Mouse (Mus musculus): ENCODE data around the gene Smim27. TPM values are rescaled to one million over a fixed set of nuclear protein-coding genes. Genes with fewer than 3 reads are reported as not detected.

Smim27 gene
- polyA plus RNA-seq (2015; fragmentation: Nextera tagmentation; extraction: Ambion mirVana) = 49.8 and 50.3 TPM in 2 replicates

GRCm38 (mm10) chr4:40269430-40270032 lies at the start of gene Smim27, which contains the start of gene Topors:
Gene Smim27, plus strand, starts transcription at chr4:40269579.
Gene Topors, minus strand, starts transcription at chr4:40269850.
- WGBS = under 1% methylated on average over 38 of the region's 38 CpGs
- TF ChIP-seq EP300 (optimal IDR thresholded peaks at IDR 0.05) = peak; percentile 87
- no peak for TF ChIP-seq CTCF (IDR thresholded peaks at IDR 0.05; ENCODE audit: low read depth)
- Histone ChIP-seq H3K27ac (replicated peaks) (peak within 1 kb of the TSS; percentile 99), H3K9me3 (ENCODE audit: control insufficient read depth, low read length) (no peaks in the 10 kb centered on the region), H3K4me2 (replicated peaks; ENCODE audit: low read depth) (peak within 1 kb of the TSS; percentile 92), H3K4me1 (replicated peaks; ENCODE audit: control insufficient read depth, insufficient read depth) (0 out of 2 replicates have a peak, but pooled peaks cover 2% of the 10 kb centered on the region), H3K36me3 (ENCODE audit: control insufficient read depth, insufficient read depth, low read length) (peaks cover 6% of the 10 kb centered on the region), H3K9ac (ENCODE audit: low read length) (peak within 1 kb of the TSS; percentile 76), H3K4me3 (ENCODE audit: low read depth, low read length) (peak within 1 kb of the TSS; percentile 70), H3K27me3 (ENCODE audit: control insufficient read depth, insufficient read depth, low read length) (no peaks in the 10 kb centered on the region)
- ATAC-seq (ENCODE audit: low FRiP score, low TSS enrichment) (peak; percentile 98), DNase-seq (ENCODE audit: low spot score) (peak; percentile 98)

DNA sequence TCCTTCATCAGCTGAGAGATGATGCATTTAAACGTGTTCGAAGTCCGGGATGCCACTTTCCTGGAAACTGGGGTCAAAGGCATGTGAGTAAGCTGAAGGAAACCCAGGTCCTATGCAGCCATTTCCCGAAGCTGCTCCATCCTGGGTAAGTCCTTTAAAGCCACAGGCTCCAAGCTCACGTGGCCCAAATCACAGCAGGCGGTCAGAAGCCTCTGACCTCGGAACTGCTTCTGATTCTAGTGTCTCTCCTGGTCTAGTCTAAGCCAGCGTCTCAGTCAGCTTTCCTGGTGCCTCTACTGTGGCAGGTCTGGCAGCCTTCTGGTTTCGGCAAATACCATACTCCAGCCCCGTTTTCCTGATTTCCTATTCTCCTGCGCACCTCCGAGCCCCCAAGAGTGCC lies 48.9 kb upstream of the Smim27 start:
- WGBS = 29% methylated on average over 12 of the region's 12 CpGs
- Histone ChIP-seq H3K27ac (replicated peaks) (no peak overlapping the region), H3K9ac (ENCODE audit: low read length) (no peak overlapping the region), H3K9me3 (ENCODE audit: control insufficient read depth, low read length) (no peaks in the 10 kb centered on the region), H3K36me3 (ENCODE audit: control insufficient read depth, insufficient read depth, low read length) (peaks cover 7% of the 10 kb centered on the region), H3K4me1 (replicated peaks; ENCODE audit: control insufficient read depth, insufficient read depth) (no peaks in the 10 kb centered on the region), H3K4me3 (ENCODE audit: low read depth, low read length) (no peak overlapping the region), H3K4me2 (replicated peaks; ENCODE audit: low read depth) (no peak overlapping the region), H3K27me3 (ENCODE audit: control insufficient read depth, insufficient read depth, low read length) (no peaks in the 10 kb centered on the region)
- no peak for DNase-seq (ENCODE audit: low spot score)
- no peak for ATAC-seq (ENCODE audit: low FRiP score, low TSS enrichment)
- TF ChIP-seq CTCF (IDR thresholded peaks at IDR 0.05; ENCODE audit: low read depth) = no peak
- TF ChIP-seq EP300 (optimal IDR thresholded peaks at IDR 0.05) = no peak

- Histone ChIP-seq H3K4me1 (replicated peaks; ENCODE audit: control insufficient read depth, insufficient read depth) (no peaks in the 10 kb centered on the region), H3K27ac (replicated peaks) (no peak overlapping the region), H3K27me3 (ENCODE audit: control insufficient read depth, insufficient read depth, low read length) (no peaks in the 10 kb centered on the region), H3K9me3 (ENCODE audit: control insufficient read depth, low read length) (no peaks in the 10 kb centered on the region), H3K36me3 (ENCODE audit: control insufficient read depth, insufficient read depth, low read length) (peaks cover 7% of the 10 kb centered on the region), H3K4me2 (replicated peaks; ENCODE audit: low read depth) (no peak overlapping the region), H3K4me3 (ENCODE audit: low read depth, low read length) (no peak overlapping the region), H3K9ac (ENCODE audit: low read length) (no peak overlapping the region)
- ATAC-seq (ENCODE audit: low FRiP score, low TSS enrichment) (no peak), DNase-seq (ENCODE audit: low spot score) (no peak)
- TF ChIP-seq EP300 (optimal IDR thresholded peaks at IDR 0.05) = no peak
- no peak for TF ChIP-seq CTCF (IDR thresholded peaks at IDR 0.05; ENCODE audit: low read depth)
- 28% methylated on average over 14 of the region's 14 CpGs for WGBS
Observed at GRCm38 (mm10) chr4:40221004-40221760, 48.2 kb upstream of the Smim27 start.

- 40% methylated on average over 21 of the region's 21 CpGs for WGBS
- Histone ChIP-seq H3K9ac (ENCODE audit: low read length) (no peak overlapping the region), H3K36me3 (ENCODE audit: control insufficient read depth, insufficient read depth, low read length) (peaks cover 7% of the 10 kb centered on the region; the same call in 1 of the 2 replicates), H3K4me1 (replicated peaks; ENCODE audit: control insufficient read depth, insufficient read depth) (no peaks in the 10 kb centered on the region), H3K4me3 (ENCODE audit: low read depth, low read length) (no peak overlapping the region), H3K27me3 (ENCODE audit: control insufficient read depth, insufficient read depth, low read length) (no peaks in the 10 kb centered on the region), H3K4me2 (replicated peaks; ENCODE audit: low read depth) (no peak overlapping the region), H3K27ac (replicated peaks) (no peak overlapping the region), H3K9me3 (ENCODE audit: control insufficient read depth, low read length) (no peaks in the 10 kb centered on the region)
- no peak for DNase-seq (ENCODE audit: low spot score)
- TF ChIP-seq CTCF (IDR thresholded peaks at IDR 0.05; ENCODE audit: low read depth) (no peak), EP300 (optimal IDR thresholded peaks at IDR 0.05) (no peak)
- ATAC-seq (ENCODE audit: low FRiP score, low TSS enrichment) = no peak
Observed at GRCm38 (mm10) chr4:40221876-40222585, 47.3 kb upstream of the Smim27 start.

DNA sequence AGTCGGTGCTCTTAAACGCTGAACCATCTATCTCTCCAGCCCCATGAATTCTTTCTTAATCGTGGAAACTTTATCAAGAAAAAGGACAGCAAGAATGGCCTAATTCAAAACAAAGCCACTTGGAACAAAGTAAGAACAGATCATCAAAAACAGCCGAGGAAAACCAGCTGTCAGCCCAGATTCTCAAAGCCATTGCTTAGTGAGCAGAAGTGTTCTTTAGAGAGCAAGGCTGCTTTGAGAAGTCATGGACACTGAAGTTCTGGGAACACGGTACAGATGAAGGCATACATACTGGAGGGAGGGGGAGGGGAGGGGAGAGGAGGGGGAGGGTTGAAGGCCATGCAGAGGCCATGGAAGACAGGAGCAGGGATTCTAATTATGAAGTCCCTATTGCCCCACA lies 43.3 kb upstream of the Smim27 start:
- 48% methylated on average over 5 of the region's 5 CpGs for WGBS
- DNase-seq (ENCODE audit: low spot score) (no peak), ATAC-seq (ENCODE audit: low FRiP score, low TSS enrichment) (no peak)
- peaks cover 3% of the 10 kb centered on the region; the same call in 1 of the 2 replicates for H3K36me3 ChIP-seq (ENCODE audit: control insufficient read depth, insufficient read depth, low read length)
- no peak overlapping the region for H3K4me3 ChIP-seq (ENCODE audit: low read depth, low read length)
- no peaks in the 10 kb centered on the region for H3K4me1 ChIP-seq (replicated peaks; ENCODE audit: control insufficient read depth, insufficient read depth)
- no peak for TF ChIP-seq EP300 (optimal IDR thresholded peaks at IDR 0.05)
- TF ChIP-seq CTCF (IDR thresholded peaks at IDR 0.05; ENCODE audit: low read depth) = no peak
- no peaks in the 10 kb centered on the region for H3K27me3 ChIP-seq (ENCODE audit: control insufficient read depth, insufficient read depth, low read length)
- H3K4me2 ChIP-seq (replicated peaks; ENCODE audit: low read depth) = no peak overlapping the region
- no peak overlapping the region for H3K9ac ChIP-seq (ENCODE audit: low read length)
- no peak overlapping the region for H3K27ac ChIP-seq (replicated peaks)
- H3K9me3 ChIP-seq (ENCODE audit: control insufficient read depth, low read length) = no peaks in the 10 kb centered on the region

All from stomach, postnatal 0 days (tissue).